Mouse (Mus musculus): Measurements from ENCODE around the gene Mrnip. TPM values are rescaled to one million over a fixed set of nuclear protein-coding genes. Genes with fewer than 3 reads are reported as not detected.
A peak's percentile ranks its signal among the peaks of the same experiment; 100 is the strongest.

The Mrnip gene
- polyA plus RNA-seq, 1 experiment from 2014 or later: 20.0 TPM

GRCm38 (mm10) chr11:50162338-50163050 lies 11.8 kb upstream of the Mrnip start:
- WGBS: 98% methylated on average over 3 of the region's 3 CpGs
- Histone ChIP-seq H3K27ac (0 out of 2 replicates have a peak overlapping the region, but pooled peaks have one; percentile 6), H3K27me3 (no peaks in the 10 kb centered on the region), H3K4me1 (peaks cover 4% of the 10 kb centered on the region; the same call in 1 of the 2 replicates), H3K9me3 (replicated peaks) (no peaks in the 10 kb centered on the region), H3K36me3 (peaks cover 76% of the 10 kb centered on the region), H3K9ac (no peak overlapping the region), H3K4me3 (replicated peaks) (no peak overlapping the region), H3K4me2 (no peak overlapping the region)
- ATAC-seq (replicated peaks; ENCODE audit: low FRiP score): no peak; the same call in 1 of the 2 replicates

DNA sequence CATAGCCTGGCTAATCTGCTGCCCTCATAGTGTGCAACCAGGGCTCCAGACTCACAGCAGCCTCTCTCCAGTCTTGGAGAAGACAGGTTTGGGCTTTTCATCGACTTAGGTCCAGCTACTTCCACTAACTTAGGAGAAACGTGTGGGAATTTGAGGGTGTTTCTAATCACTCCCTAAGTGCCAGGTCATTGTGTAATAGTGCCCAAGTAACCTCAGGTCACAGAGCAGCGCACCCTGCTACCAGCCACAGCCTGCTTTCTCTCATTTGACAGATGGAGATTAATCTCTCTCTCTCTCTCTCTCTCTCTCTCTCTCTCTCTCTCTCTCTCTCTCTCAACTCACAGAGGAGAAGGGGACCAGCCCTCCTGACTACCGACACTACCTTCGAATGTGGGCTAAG lies 5.9 kb upstream of the Mrnip start:
- Histone ChIP-seq H3K27ac (no peak overlapping the region), H3K9me3 (replicated peaks) (no peaks in the 10 kb centered on the region), H3K4me3 (replicated peaks) (no peak overlapping the region), H3K4me1 (no peaks in the 10 kb centered on the region), H3K27me3 (no peaks in the 10 kb centered on the region), H3K36me3 (peaks cover 73% of the 10 kb centered on the region), H3K4me2 (no peak overlapping the region), H3K9ac (no peak overlapping the region)
- 86% methylated on average over 5 of the region's 5 CpGs for WGBS
- ATAC-seq (replicated peaks; ENCODE audit: low FRiP score): no peak

- Histone ChIP-seq H3K36me3 (peaks cover 46% of the 10 kb centered on the region), H3K27ac (peak overlapping the region; percentile 64), H3K9ac (peak overlapping the region; percentile 68), H3K4me1 (peaks cover 14% of the 10 kb centered on the region), H3K4me2 (peak overlapping the region; percentile 80), H3K27me3 (no peaks in the 10 kb centered on the region), H3K4me3 (replicated peaks) (peak overlapping the region; percentile 68), H3K9me3 (replicated peaks) (no peaks in the 10 kb centered on the region)
- under 1% methylated on average over 27 of the region's 27 CpGs for WGBS
- ATAC-seq (replicated peaks; ENCODE audit: low FRiP score): peak; percentile 100
These were observed 515 bp downstream of the Mrnip start for GRCm38 (mm10) chr11:50174730-50175187.

GRCm38 (mm10) chr11:50176351-50176750 lies 2.1 kb downstream of the Mrnip start:
- H3K4me2 ChIP-seq: no peak overlapping the region
- H3K4me1 ChIP-seq: peaks cover 14% of the 10 kb centered on the region
- H3K4me3 ChIP-seq (replicated peaks): no peak overlapping the region
- H3K9me3 ChIP-seq (replicated peaks): no peaks in the 10 kb centered on the region
- WGBS: 62% methylated on average over 3 of the region's 3 CpGs
- no peak overlapping the region for H3K9ac ChIP-seq
- 0 out of 2 replicates have a peak overlapping the region, but pooled peaks have one; percentile 23 for H3K27ac ChIP-seq
- no peaks in the 10 kb centered on the region for H3K27me3 ChIP-seq
- ATAC-seq (replicated peaks; ENCODE audit: low FRiP score): no peak
- H3K36me3 ChIP-seq: peaks cover 32% of the 10 kb centered on the region

DNA sequence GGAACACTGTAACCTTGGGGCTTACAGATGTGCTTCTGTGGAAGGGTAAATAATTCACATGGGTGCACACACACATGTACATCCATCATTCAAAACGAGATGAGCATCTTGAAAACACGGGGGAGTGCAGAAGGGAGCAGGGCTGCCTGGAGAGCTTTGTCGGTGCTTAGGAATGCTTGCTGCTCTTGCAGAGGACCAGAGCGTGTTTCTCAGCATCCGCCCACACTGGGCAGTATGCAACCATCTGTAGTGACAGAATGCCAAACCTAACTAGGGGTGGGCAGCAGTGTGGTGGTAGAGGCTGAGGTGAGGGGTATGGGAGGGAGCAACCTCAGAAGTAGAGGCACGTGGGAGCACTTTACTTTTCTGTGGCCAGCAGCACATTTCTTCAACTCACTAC lies 2.9 kb downstream of the Mrnip start:
- 66% methylated on average over 6 of the region's 6 CpGs for WGBS
- H3K4me1 ChIP-seq: peaks cover 14% of the 10 kb centered on the region
- no peaks in the 10 kb centered on the region for H3K9me3 ChIP-seq (replicated peaks)
- H3K27me3 ChIP-seq: no peaks in the 10 kb centered on the region
- H3K9ac ChIP-seq: no peak overlapping the region
- H3K36me3 ChIP-seq: peaks cover 25% of the 10 kb centered on the region
- ATAC-seq (replicated peaks; ENCODE audit: low FRiP score): no peak
- peak overlapping the region; percentile 23; the same call in 1 of the 2 replicates for H3K27ac ChIP-seq
- H3K4me2 ChIP-seq: no peak overlapping the region
- H3K4me3 ChIP-seq (replicated peaks): no peak overlapping the region

GRCm38 (mm10) chr11:50178532-50179488 lies 4.6 kb downstream of the Mrnip start:
- H3K27ac ChIP-seq: peak overlapping the region; percentile 51
- ATAC-seq (replicated peaks; ENCODE audit: low FRiP score): no peak

DNA sequence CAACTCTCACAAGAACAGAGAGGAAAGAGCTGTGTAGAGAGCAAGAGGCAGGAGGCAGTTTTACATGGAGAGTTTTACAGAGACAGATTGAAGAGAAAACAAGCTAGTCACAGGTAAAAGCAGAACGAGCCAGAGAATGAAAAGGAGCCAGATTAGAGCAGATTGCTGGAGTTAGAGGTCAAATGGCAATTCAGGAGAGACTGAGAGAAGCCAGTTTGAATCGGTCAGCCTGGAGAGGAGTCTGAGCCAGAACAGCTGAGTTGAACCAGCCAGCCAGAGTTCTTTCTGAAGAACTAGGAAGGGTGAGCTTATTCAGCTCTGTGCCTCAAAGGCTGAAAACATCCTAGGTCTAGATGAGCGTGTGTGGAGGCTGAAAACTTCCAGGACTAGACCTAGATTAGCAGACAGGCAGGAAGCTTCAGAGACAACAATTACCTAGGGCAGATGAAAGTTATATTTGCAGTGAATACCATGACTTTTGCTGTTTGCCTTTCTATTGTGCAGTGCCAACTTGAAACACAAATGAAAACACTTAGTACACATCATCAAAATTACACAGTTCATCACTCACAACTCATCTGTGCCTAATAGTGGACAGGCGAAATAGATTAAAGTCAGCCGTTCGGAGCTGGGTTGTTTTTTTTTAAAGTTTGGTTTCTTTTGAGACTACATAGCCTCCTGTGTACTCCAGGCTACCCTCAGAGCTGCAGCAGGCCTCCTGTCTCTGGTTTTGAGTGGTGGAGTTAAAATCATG lies 6.4 kb downstream of the Mrnip start:
- H3K4me3 ChIP-seq (replicated peaks): no peak overlapping the region
- peaks cover 7% of the 10 kb centered on the region for H3K4me1 ChIP-seq
- ATAC-seq (replicated peaks; ENCODE audit: low FRiP score): no peak
- no peaks in the 10 kb centered on the region for H3K27me3 ChIP-seq
- H3K9ac ChIP-seq: no peak overlapping the region
- no peak overlapping the region for H3K27ac ChIP-seq
- H3K9me3 ChIP-seq (replicated peaks): no peaks in the 10 kb centered on the region
- WGBS: 73% methylated on average over 6 of the region's 6 CpGs
- peaks cover 29% of the 10 kb centered on the region for H3K36me3 ChIP-seq
- no peak overlapping the region for H3K4me2 ChIP-seq

More at GRCm38 (mm10) chr11:50178532-50179488, 4.6 kb downstream of the Mrnip start:
- Histone ChIP-seq H3K36me3 (peaks cover 29% of the 10 kb centered on the region), H3K27me3 (no peaks in the 10 kb centered on the region), H3K9ac (0 out of 2 replicates have a peak overlapping the region, but pooled peaks have one; percentile 5), H3K4me3 (replicated peaks) (no peak overlapping the region), H3K4me1 (peaks cover 14% of the 10 kb centered on the region), H3K9me3 (replicated peaks) (no peaks in the 10 kb centered on the region), H3K4me2 (no peak overlapping the region)
- WGBS: 78% methylated on average over 5 of the region's 5 CpGs

- Histone ChIP-seq H3K4me3 (replicated peaks) (no peak overlapping the region), H3K4me1 (no peaks in the 10 kb centered on the region), H3K4me2 (no peak overlapping the region), H3K27ac (no peak overlapping the region), H3K9ac (no peak overlapping the region), H3K27me3 (no peaks in the 10 kb centered on the region), H3K36me3 (peaks cover 23% of the 10 kb centered on the region), H3K9me3 (replicated peaks) (no peaks in the 10 kb centered on the region)
- ATAC-seq (replicated peaks; ENCODE audit: low FRiP score): no peak
- WGBS: 88% methylated on average over 4 of the region's 4 CpGs
These were observed 8.5 kb downstream of the Mrnip start for GRCm38 (mm10) chr11:50182702-50183101.

DNA sequence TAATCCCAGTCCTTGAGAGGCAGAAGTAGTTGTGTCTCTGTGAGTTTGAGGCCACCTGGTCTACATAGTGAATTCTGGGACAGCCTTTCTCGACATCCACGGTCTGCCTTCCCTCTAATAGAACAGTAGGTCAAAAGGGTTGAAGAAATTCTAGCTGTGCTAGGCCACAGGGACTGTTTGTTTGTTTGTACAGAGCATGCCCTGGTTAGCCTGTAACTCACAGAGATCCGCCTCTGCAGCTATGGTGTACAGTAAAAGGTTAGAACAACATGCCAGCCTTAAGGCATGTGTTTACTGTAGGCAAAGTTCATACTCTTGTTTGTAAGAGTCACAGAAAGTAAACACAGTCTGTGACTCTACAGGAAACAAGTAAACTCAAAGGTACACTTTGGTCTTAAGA lies 10.5 kb downstream of the Mrnip start:
- no peaks in the 10 kb centered on the region for H3K9me3 ChIP-seq (replicated peaks)
- H3K27ac ChIP-seq: no peak overlapping the region
- no peak overlapping the region for H3K4me3 ChIP-seq (replicated peaks)
- no peak for ATAC-seq (replicated peaks; ENCODE audit: low FRiP score)
- H3K4me1 ChIP-seq: no peaks in the 10 kb centered on the region
- H3K9ac ChIP-seq: no peak overlapping the region
- H3K4me2 ChIP-seq: no peak overlapping the region
- H3K36me3 ChIP-seq: peaks cover 10% of the 10 kb centered on the region; the same call in 1 of the 2 replicates
- WGBS: 46% methylated on average over 3 of the region's 3 CpGs
- no peaks in the 10 kb centered on the region for H3K27me3 ChIP-seq

- no peak for ATAC-seq (replicated peaks; ENCODE audit: low FRiP score)
- WGBS: 73% methylated on average over 7 of the region's 7 CpGs
These were observed 14.4 kb downstream of the Mrnip start for GRCm38 (mm10) chr11:50188682-50189081.

GRCm38 (mm10) chr11:50190362-50190761 lies 16.1 kb downstream of the Mrnip start:
- Histone ChIP-seq H3K4me3 (replicated peaks) (no peak overlapping the region), H3K9me3 (replicated peaks) (no peaks in the 10 kb centered on the region), H3K27me3 (no peaks in the 10 kb centered on the region), H3K27ac (no peak overlapping the region), H3K4me2 (no peak overlapping the region), H3K36me3 (peaks cover 15% of the 10 kb centered on the region; the same call in 1 of the 2 replicates), H3K4me1 (no peaks in the 10 kb centered on the region), H3K9ac (no peak overlapping the region)
- no peak for ATAC-seq (replicated peaks; ENCODE audit: low FRiP score)
- 66% methylated on average over 4 of the region's 4 CpGs for WGBS

More at GRCm38 (mm10) chr11:50188682-50189081, 14.4 kb downstream of the Mrnip start:
- H3K4me3 ChIP-seq (replicated peaks): no peak overlapping the region
- no peaks in the 10 kb centered on the region for H3K9me3 ChIP-seq (replicated peaks)
- no peaks in the 10 kb centered on the region for H3K4me1 ChIP-seq
- no peaks in the 10 kb centered on the region for H3K27me3 ChIP-seq
- H3K4me2 ChIP-seq: no peak overlapping the region
- H3K27ac ChIP-seq: no peak overlapping the region
- peaks cover 6% of the 10 kb centered on the region; the same call in 1 of the 2 replicates for H3K36me3 ChIP-seq
- H3K9ac ChIP-seq: no peak overlapping the region

Measured in kidney, embryonic 15.5 days (tissue).